Mouse (Mus musculus) heart, embryonic 12.5 days (tissue): ENCODE results near the gene Il17re. TPM values are rescaled to one million over a fixed set of nuclear protein-coding genes. Genes with fewer than 3 reads are reported as not detected.

Experiments
- ATAC-seq: fragments of 200-750 bp; cut with Nextera tagmentation; 2 replicates; pipeline ENCODE4 v1.8.0; 2017; ENCODE audit warnings: moderate TSS enrichment, moderate library complexity; ENCODE audit not compliant: insufficient number of reproducible peaks, low FRiP score
- H3K27ac ChIP-seq: fragments of 300-500 bp; sonication (generic); 2 replicates; pipeline ENCODE4 v1.5.1; 2016; ENCODE audit warnings: mild to moderate bottlenecking, moderate library complexity; ENCODE audit not compliant: poor library complexity, severe bottlenecking
- H3K27me3 ChIP-seq: fragments of 300-500 bp; sonication (generic); replicated peaks from 2 replicates; pipeline ENCODE4 v1.6.1; 2016; ENCODE audit warnings: mild to moderate bottlenecking, moderate library complexity
- H3K36me3 ChIP-seq: fragments of 300-500 bp; sonication (generic); 2 replicates; pipeline ENCODE4 v1.6.1; 2016; ENCODE audit warnings: mild to moderate bottlenecking, moderate library complexity
- H3K4me1 ChIP-seq: fragments of 300-500 bp; sonication (generic); replicated peaks from 2 replicates; pipeline ENCODE4 v1.6.1; 2016; ENCODE audit warnings: mild to moderate bottlenecking
- H3K4me2 ChIP-seq: fragments of 300-500 bp; sonication (generic); 2 replicates; pipeline ENCODE4 v1.6.1; 2016; ENCODE audit warnings: mild to moderate bottlenecking, moderate library complexity
- H3K4me3 ChIP-seq: fragments of 300-500 bp; sonication (generic); 2 replicates; pipeline ENCODE4 v1.5.1; 2016; ENCODE audit warnings: mild to moderate bottlenecking
- H3K9ac ChIP-seq: fragments of 300-500 bp; sonication (generic); 2 replicates; pipeline ENCODE4 v1.6.1; 2016; ENCODE audit warnings: mild to moderate bottlenecking, moderate library complexity
- H3K9me3 ChIP-seq: fragments of 300-500 bp; sonication (generic); replicated peaks from 2 replicates; pipeline ENCODE4 v1.6.1; 2016; ENCODE audit warnings: mild to moderate bottlenecking, moderate library complexity
- WGBS: fragments of 180-500 bp; shearing (Covaris S2); methylation state at CpG from one replicate; pipeline ENCODE4 v1.1.7; 2016; 5-methylcytosine and 5-hydroxymethylcytosine counted together
- polyA plus RNA-seq: library from polyadenylated mRNA; unstranded; fragments of >200 nt; fragmentation: Nextera tagmentation; extraction: Ambion mirVana; gene quantifications from 2 replicates; pipeline ENCODE4 v1.2.1, GENCODE M21; 2016

The Il17re gene
- polyA plus RNA-seq, 1 experiment from 2014 or later, result 1.3 TPM

GRCm38 (mm10) chr6:113430846-113431245 lies 27.4 kb upstream of the Il17re start:
- H3K36me3 ChIP-seq, result no peaks in the 10 kb centered on the region
- no peaks in the 10 kb centered on the region for H3K4me1 ChIP-seq
- H3K27ac ChIP-seq, result no peak overlapping the region
- no peaks in the 10 kb centered on the region for H3K9me3 ChIP-seq
- no peak overlapping the region for H3K9ac ChIP-seq
- ATAC-seq, result no peak
- H3K27me3 ChIP-seq, result no peaks in the 10 kb centered on the region
- WGBS, result 51% methylated on average over 3 of the region's 3 CpGs
- H3K4me3 ChIP-seq, result no peak overlapping the region
- H3K4me2 ChIP-seq, result no peak overlapping the region

- no peak for ATAC-seq
- H3K9me3 ChIP-seq, result no peaks in the 10 kb centered on the region
These were observed 26.5 kb upstream of the Il17re start for GRCm38 (mm10) chr6:113431801-113432200.

GRCm38 (mm10) chr6:113433661-113434060 lies 24.6 kb upstream of the Il17re start:
- no peak for ATAC-seq
- Histone ChIP-seq H3K9me3 (no peaks in the 10 kb centered on the region), H3K4me1 (no peaks in the 10 kb centered on the region), H3K4me2 (no peak overlapping the region), H3K9ac (no peak overlapping the region), H3K4me3 (no peak overlapping the region), H3K36me3 (no peaks in the 10 kb centered on the region), H3K27me3 (0 out of 2 replicates have a peak, but pooled peaks cover 4% of the 10 kb centered on the region), H3K27ac (no peak overlapping the region)
- WGBS, result 59% methylated on average over 3 of the region's 3 CpGs

More at GRCm38 (mm10) chr6:113431801-113432200, 26.5 kb upstream of the Il17re start:
- 52% methylated on average over 3 of the region's 3 CpGs for WGBS
- H3K36me3 ChIP-seq, result no peaks in the 10 kb centered on the region
- H3K27ac ChIP-seq, result no peak overlapping the region
- no peak overlapping the region for H3K4me2 ChIP-seq
- no peaks in the 10 kb centered on the region for H3K4me1 ChIP-seq
- H3K9ac ChIP-seq, result no peak overlapping the region
- no peak overlapping the region for H3K4me3 ChIP-seq
- no peaks in the 10 kb centered on the region for H3K27me3 ChIP-seq

GRCm38 (mm10) chr6:113434691-113435090 lies 23.6 kb upstream of the Il17re start:
- H3K27me3 ChIP-seq, result 0 out of 2 replicates have a peak, but pooled peaks cover 4% of the 10 kb centered on the region
- no peak for ATAC-seq
- no peak overlapping the region for H3K4me2 ChIP-seq
- no peaks in the 10 kb centered on the region for H3K36me3 ChIP-seq
- H3K4me1 ChIP-seq, result no peaks in the 10 kb centered on the region
- WGBS, result 70% methylated on average over 7 of the region's 7 CpGs
- H3K4me3 ChIP-seq, result no peak overlapping the region
- no peaks in the 10 kb centered on the region for H3K9me3 ChIP-seq
- H3K9ac ChIP-seq, result no peak overlapping the region
- no peak overlapping the region for H3K27ac ChIP-seq

- 72% methylated on average over 9 of the region's 9 CpGs for WGBS
- no peak within 1 kb of the TSS for H3K27ac ChIP-seq
- no peak within 1 kb of the TSS for H3K4me3 ChIP-seq
These were observed 22.5 kb upstream of the Il17re start, which contains the start of gene Cidec for GRCm38 (mm10) chr6:113435664-113436205. Cidec (minus strand) TSS chr6:113435760.

GRCm38 (mm10) chr6:113437135-113437534 lies 21.1 kb upstream of the Il17re start:
- H3K9ac ChIP-seq, result no peak overlapping the region
- 69% methylated on average over 12 of the region's 12 CpGs for WGBS
- no peak overlapping the region for H3K27ac ChIP-seq
- ATAC-seq, result no peak
- 0 out of 2 replicates have a peak, but pooled peaks cover 4% of the 10 kb centered on the region for H3K27me3 ChIP-seq
- no peaks in the 10 kb centered on the region for H3K9me3 ChIP-seq
- H3K36me3 ChIP-seq, result no peaks in the 10 kb centered on the region
- H3K4me3 ChIP-seq, result no peak overlapping the region
- no peak overlapping the region for H3K4me2 ChIP-seq
- 0 out of 2 replicates have a peak, but pooled peaks cover 2% of the 10 kb centered on the region for H3K4me1 ChIP-seq

More at GRCm38 (mm10) chr6:113435664-113436205, 22.5 kb upstream of the Il17re start, which contains the start of gene Cidec:
- Histone ChIP-seq H3K27me3 (0 out of 2 replicates have a peak, but pooled peaks cover 4% of the 10 kb centered on the region), H3K36me3 (no peaks in the 10 kb centered on the region), H3K9ac (no peak within 1 kb of the TSS), H3K4me2 (no peak within 1 kb of the TSS), H3K4me1 (no peaks in the 10 kb centered on the region), H3K9me3 (no peaks in the 10 kb centered on the region)
- ATAC-seq, result no peak

- 57% methylated on average over 12 of the region's 12 CpGs for WGBS
- Histone ChIP-seq H3K4me1 (peaks cover 11% of the 10 kb centered on the region), H3K9me3 (no peaks in the 10 kb centered on the region), H3K36me3 (no peaks in the 10 kb centered on the region), H3K4me3 (no peak overlapping the region), H3K4me2 (no peak overlapping the region), H3K27ac (no peak overlapping the region), H3K27me3 (0 out of 2 replicates have a peak, but pooled peaks cover 4% of the 10 kb centered on the region), H3K9ac (no peak overlapping the region)
- no peak for ATAC-seq
These were observed 19.4 kb upstream of the Il17re start for GRCm38 (mm10) chr6:113438721-113439430.

- H3K4me1 ChIP-seq, result peaks cover 11% of the 10 kb centered on the region
- no peak overlapping the region for H3K9ac ChIP-seq
- no peak overlapping the region for H3K4me2 ChIP-seq
- H3K36me3 ChIP-seq, result peaks cover 1% of the 10 kb centered on the region; the same call in 1 of the 2 replicates
- H3K27ac ChIP-seq, result no peak overlapping the region
- 0 out of 2 replicates have a peak, but pooled peaks cover 4% of the 10 kb centered on the region for H3K27me3 ChIP-seq
- no peak overlapping the region for H3K4me3 ChIP-seq
- ATAC-seq, result no peak
- WGBS, result 84% methylated on average over 3 of the region's 3 CpGs
- H3K9me3 ChIP-seq, result no peaks in the 10 kb centered on the region
These were observed 17.6 kb upstream of the Il17re start for GRCm38 (mm10) chr6:113440686-113441085.

- Histone ChIP-seq H3K9me3 (no peaks in the 10 kb centered on the region), H3K9ac (no peak overlapping the region), H3K4me2 (no peak overlapping the region), H3K4me1 (peaks cover 11% of the 10 kb centered on the region), H3K27me3 (0 out of 2 replicates have a peak, but pooled peaks cover 4% of the 10 kb centered on the region), H3K4me3 (no peak overlapping the region), H3K27ac (no peak overlapping the region), H3K36me3 (peaks cover 5% of the 10 kb centered on the region)
- ATAC-seq, result no peak
- 53% methylated on average over 7 of the region's 7 CpGs for WGBS
These were observed 17.1 kb upstream of the Il17re start for GRCm38 (mm10) chr6:113441147-113441680.

- Histone ChIP-seq H3K4me1 (peaks cover 11% of the 10 kb centered on the region), H3K4me2 (peak overlapping the region; percentile 89), H3K9ac (peak overlapping the region; percentile 89), H3K4me3 (peak overlapping the region; percentile 78), H3K9me3 (no peaks in the 10 kb centered on the region), H3K27me3 (0 out of 2 replicates have a peak, but pooled peaks cover 4% of the 10 kb centered on the region), H3K27ac (no peak overlapping the region), H3K36me3 (peaks cover 13% of the 10 kb centered on the region)
- 42% methylated on average over 9 of the region's 9 CpGs for whole genome bisulfite sequencing
- ATAC-seq, result no peak
These were observed 16.2 kb upstream of the Il17re start for GRCm38 (mm10) chr6:113442087-113442441.

- no peaks in the 10 kb centered on the region for H3K9me3 ChIP-seq
- H3K4me1 ChIP-seq, result peaks cover 11% of the 10 kb centered on the region
- H3K27me3 ChIP-seq, result no peaks in the 10 kb centered on the region
- H3K4me2 ChIP-seq, result peak within 1 kb of the TSS; percentile 89
- H3K4me3 ChIP-seq, result peak within 1 kb of the TSS; percentile 78
- peak within 1 kb of the TSS; percentile 89 for H3K9ac ChIP-seq
- 1% methylated on average over 45 of the region's 45 CpGs for WGBS
- 0 out of 2 replicates have a peak within 1 kb of the TSS, but pooled peaks have one; percentile 23 for H3K27ac ChIP-seq
- peak; percentile 91 for ATAC-seq
- peaks cover 18% of the 10 kb centered on the region for H3K36me3 ChIP-seq
These were observed 15.7 kb upstream of the Il17re start, which contains the start of gene Jagn1 for GRCm38 (mm10) chr6:113442442-113443090. Jagn1 (plus strand) TSS chr6:113442569.
